Mouse (Mus musculus): ENCODE measurements around the gene Fam208b.

- TF ChIP-seq POLR2A (IDR thresholded peaks at IDR 0.05; ENCODE audit: extremely low read depth, insufficient read depth, low read length) (no peak), CTCF (IDR thresholded peaks at IDR 0.05; ENCODE audit: extremely low read depth, insufficient read depth, low read length) (no peak)
Observed at GRCm38 (mm10) chr13:3538969-3539562, 71.8 kb downstream of the Fam208b start.

Measured in cortical plate, adult 2 months (tissue).